Mouse (Mus musculus): Measurements from ENCODE around the gene Epha6. TPM values are rescaled to one million over a fixed set of nuclear protein-coding genes. Genes with fewer than 3 reads are reported as not detected.

Gene Epha6
- 0.19 and 0.27 TPM in 2 replicates for polyA plus RNA-seq (2015; fragmentation: Nextera tagmentation; extraction: Ambion mirVana)

- Histone ChIP-seq H3K9me3 (no peaks in the 10 kb centered on the region), H3K36me3 (no peaks in the 10 kb centered on the region), H3K4me3 (replicated peaks) (peak within 1 kb of the TSS; percentile 33), H3K4me2 (replicated peaks) (peak within 1 kb of the TSS; percentile 71), H3K27me3 (replicated peaks) (peaks cover 21% of the 10 kb centered on the region), H3K4me1 (replicated peaks) (peaks cover 8% of the 10 kb centered on the region), H3K9ac (peak within 1 kb of the TSS; percentile 30; the same call in 1 of the 2 replicates), H3K27ac (no peak within 1 kb of the TSS)
- ATAC-seq = peak; percentile 71
- WGBS = 2% methylated on average over 44 of the region's 45 CpGs
Observed at GRCm38 (mm10) chr16:60605061-60605831, at the start of gene Epha6. Gene Epha6 (minus strand): TSS chr16:60605531.

DNA sequence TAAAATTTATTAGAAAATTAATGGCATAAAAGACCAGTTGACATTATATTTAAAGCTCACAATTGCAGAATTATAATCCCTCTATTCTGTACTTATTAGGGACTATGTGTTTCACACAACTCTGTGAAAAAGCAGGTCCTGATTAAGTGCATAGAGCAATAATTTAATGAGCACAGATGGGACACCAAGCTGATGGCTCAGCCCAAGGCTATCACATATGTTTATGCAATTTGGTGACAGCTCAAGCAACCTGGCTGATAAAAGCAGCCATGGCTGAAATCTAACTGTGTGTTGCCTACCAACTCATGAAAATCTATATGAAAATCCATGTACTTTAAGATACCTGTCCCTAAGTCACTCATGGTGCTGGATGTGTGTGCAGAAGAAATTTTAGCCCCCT lies 46.4 kb upstream of the Epha6 start:
- Histone ChIP-seq H3K4me2 (replicated peaks) (no peak overlapping the region), H3K27ac (no peak overlapping the region), H3K36me3 (no peaks in the 10 kb centered on the region), H3K9me3 (no peaks in the 10 kb centered on the region), H3K27me3 (replicated peaks) (no peaks in the 10 kb centered on the region), H3K9ac (no peak overlapping the region), H3K4me1 (replicated peaks) (no peaks in the 10 kb centered on the region), H3K4me3 (replicated peaks) (no peak overlapping the region)
- no peak for ATAC-seq

GRCm38 (mm10) chr16:60628091-60628490 lies 22.8 kb upstream of the Epha6 start:
- Histone ChIP-seq H3K9me3 (no peaks in the 10 kb centered on the region), H3K4me1 (replicated peaks) (no peaks in the 10 kb centered on the region), H3K27me3 (replicated peaks) (no peaks in the 10 kb centered on the region), H3K4me3 (replicated peaks) (no peak overlapping the region), H3K4me2 (replicated peaks) (no peak overlapping the region), H3K9ac (no peak overlapping the region), H3K36me3 (no peaks in the 10 kb centered on the region), H3K27ac (no peak overlapping the region)
- ATAC-seq = no peak

GRCm38 (mm10) chr16:60605832-60606583 lies 677 bp upstream of the Epha6 start:
- no peak overlapping the region for H3K27ac ChIP-seq
- WGBS = 2% methylated on average over 38 of the region's 38 CpGs

DNA sequence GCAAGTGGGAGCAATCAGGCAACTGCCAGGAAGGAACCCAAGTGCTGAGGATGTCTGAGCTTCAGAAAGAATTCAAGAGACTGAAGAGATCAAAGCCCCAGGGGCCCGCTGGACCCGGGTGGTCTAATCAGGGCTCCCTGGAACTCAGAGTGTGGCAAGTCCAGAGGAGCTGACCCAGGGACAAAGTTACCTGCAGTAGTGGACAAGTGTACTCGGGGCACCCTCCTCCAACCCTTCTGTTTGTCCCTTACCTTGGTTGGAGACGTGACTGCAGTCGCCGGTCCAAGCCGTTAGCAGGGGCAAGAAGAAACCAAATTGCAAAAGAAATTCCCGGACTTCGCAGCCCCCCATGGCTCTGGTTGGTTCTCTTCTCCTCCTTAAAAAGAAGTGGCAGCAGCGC lies 718 bp downstream of the Epha6 start:
- Histone ChIP-seq H3K27me3 (replicated peaks) (peaks cover 21% of the 10 kb centered on the region), H3K4me1 (replicated peaks) (peaks cover 8% of the 10 kb centered on the region), H3K27ac (no peak overlapping the region), H3K4me2 (replicated peaks) (peak overlapping the region; percentile 71), H3K36me3 (no peaks in the 10 kb centered on the region), H3K4me3 (replicated peaks) (peak overlapping the region; percentile 33), H3K9me3 (no peaks in the 10 kb centered on the region), H3K9ac (peak overlapping the region; percentile 30; the same call in 1 of the 2 replicates)
- 4% methylated on average over 10 of the region's 10 CpGs for WGBS
- ATAC-seq = no peak

More at GRCm38 (mm10) chr16:60605832-60606583, 677 bp upstream of the Epha6 start:
- Histone ChIP-seq H3K4me2 (replicated peaks) (peak overlapping the region; percentile 71), H3K4me3 (replicated peaks) (peak overlapping the region; percentile 33), H3K36me3 (no peaks in the 10 kb centered on the region), H3K4me1 (replicated peaks) (peaks cover 8% of the 10 kb centered on the region), H3K27me3 (replicated peaks) (peaks cover 21% of the 10 kb centered on the region), H3K9ac (no peak overlapping the region), H3K9me3 (no peaks in the 10 kb centered on the region)
- peak; percentile 91 for ATAC-seq

DNA sequence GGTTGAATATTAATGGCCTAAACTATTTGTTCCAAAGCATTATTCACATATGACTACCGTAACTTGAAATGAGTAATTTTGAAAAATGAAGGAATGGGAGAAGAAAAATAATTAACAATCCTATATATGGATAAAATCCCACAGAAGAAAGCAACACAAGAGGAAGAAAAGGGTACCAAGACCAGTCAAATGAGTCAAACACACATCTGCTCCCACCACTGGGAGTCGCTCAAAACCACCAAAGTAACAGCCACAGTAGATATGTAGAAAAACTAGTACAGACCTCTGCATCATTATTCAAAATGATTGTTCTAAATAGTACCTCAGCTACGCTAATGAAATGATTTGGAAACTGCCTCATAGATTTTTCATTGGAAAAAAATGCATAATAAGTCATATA lies 20.0 kb downstream of the Epha6 start:
- H3K4me1 ChIP-seq (replicated peaks) = no peaks in the 10 kb centered on the region
- no peak overlapping the region for H3K4me3 ChIP-seq (replicated peaks)
- H3K36me3 ChIP-seq = no peaks in the 10 kb centered on the region
- 75% methylated on average over 3 of the region's 3 CpGs for WGBS
- H3K27me3 ChIP-seq (replicated peaks) = no peaks in the 10 kb centered on the region
- H3K9ac ChIP-seq = no peak overlapping the region
- H3K4me2 ChIP-seq (replicated peaks) = no peak overlapping the region
- no peak for ATAC-seq
- no peak overlapping the region for H3K27ac ChIP-seq
- H3K9me3 ChIP-seq = no peaks in the 10 kb centered on the region

GRCm38 (mm10) chr16:60584695-60585094 lies 20.6 kb downstream of the Epha6 start:
- no peak overlapping the region for H3K9ac ChIP-seq
- H3K27ac ChIP-seq = no peak overlapping the region
- H3K4me2 ChIP-seq (replicated peaks) = no peak overlapping the region
- ATAC-seq = no peak
- 81% methylated on average over 7 of the region's 7 CpGs for whole genome bisulfite sequencing
- H3K9me3 ChIP-seq = no peaks in the 10 kb centered on the region
- H3K27me3 ChIP-seq (replicated peaks) = no peaks in the 10 kb centered on the region
- no peaks in the 10 kb centered on the region for H3K4me1 ChIP-seq (replicated peaks)
- H3K36me3 ChIP-seq = no peaks in the 10 kb centered on the region
- no peak overlapping the region for H3K4me3 ChIP-seq (replicated peaks)

DNA sequence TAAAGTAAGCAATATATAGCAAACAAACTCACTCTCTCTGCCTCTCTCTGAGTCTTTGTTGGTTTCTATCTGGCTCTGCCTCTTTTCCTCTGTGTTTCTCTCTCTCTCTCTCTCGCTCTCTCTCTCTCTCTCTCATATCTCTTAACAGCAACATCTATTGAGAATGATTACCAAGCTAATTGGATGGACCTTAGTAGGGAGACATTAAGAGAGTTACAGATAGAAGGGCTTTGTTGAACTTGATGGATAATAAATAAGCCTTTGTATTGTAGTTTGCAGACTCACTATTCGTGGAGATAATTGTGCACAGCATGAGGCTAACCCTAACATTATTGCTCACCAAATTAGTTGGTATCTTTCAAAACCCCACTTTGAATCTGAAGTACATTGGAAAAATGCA lies 34.8 kb downstream of the Epha6 start:
- no peak for ATAC-seq
- H3K9ac ChIP-seq = no peak overlapping the region
- H3K36me3 ChIP-seq = no peaks in the 10 kb centered on the region
- H3K4me2 ChIP-seq (replicated peaks) = no peak overlapping the region
- H3K9me3 ChIP-seq = no peaks in the 10 kb centered on the region
- no peaks in the 10 kb centered on the region for H3K4me1 ChIP-seq (replicated peaks)
- no peak overlapping the region for H3K4me3 ChIP-seq (replicated peaks)
- 70% methylated on average over 2 of the region's 2 CpGs for WGBS
- H3K27ac ChIP-seq = no peak overlapping the region
- no peaks in the 10 kb centered on the region for H3K27me3 ChIP-seq (replicated peaks)

DNA sequence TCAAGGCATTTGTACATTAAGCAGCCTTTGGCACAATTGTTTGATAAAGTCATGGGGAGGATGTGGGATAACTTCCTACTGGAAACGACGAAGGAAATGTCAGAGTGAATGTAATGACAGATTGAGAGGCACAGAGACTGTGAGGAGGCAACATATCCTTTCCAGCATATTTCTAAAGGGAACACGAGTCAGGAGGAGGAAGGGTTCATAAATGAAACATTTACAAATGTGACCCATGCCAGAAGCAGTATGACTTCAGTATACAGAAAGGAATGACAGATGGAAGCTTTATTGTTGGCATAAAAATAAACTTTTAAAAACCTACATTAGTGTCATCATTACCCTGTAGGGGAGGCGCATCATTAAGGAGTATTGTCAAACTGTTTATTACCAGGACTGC lies 60.9 kb downstream of the Epha6 start:
- no peak for ATAC-seq
- Histone ChIP-seq H3K27me3 (replicated peaks) (no peaks in the 10 kb centered on the region), H3K9ac (no peak overlapping the region), H3K4me3 (replicated peaks) (no peak overlapping the region), H3K4me2 (replicated peaks) (no peak overlapping the region), H3K4me1 (replicated peaks) (no peaks in the 10 kb centered on the region), H3K27ac (no peak overlapping the region), H3K9me3 (no peaks in the 10 kb centered on the region), H3K36me3 (no peaks in the 10 kb centered on the region)
- WGBS = 55% methylated on average over 4 of the region's 4 CpGs

DNA sequence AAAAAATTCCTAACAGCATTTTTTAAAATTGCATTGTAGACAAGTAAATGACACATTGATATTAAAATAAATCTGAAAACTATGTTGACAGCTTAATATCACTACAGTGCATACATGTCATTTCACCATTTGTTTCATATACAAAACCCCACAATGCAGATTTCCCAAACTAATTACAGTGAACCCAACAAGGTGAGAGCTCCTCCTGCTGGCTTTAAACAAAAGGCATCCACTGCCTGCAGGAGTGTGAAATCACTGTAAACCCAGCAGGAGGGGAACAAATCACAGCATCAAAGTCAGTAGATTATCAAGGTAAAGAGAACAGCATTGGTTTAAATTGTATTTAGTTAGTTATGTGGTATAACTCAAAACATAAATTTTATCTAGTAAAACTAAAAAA lies 67.1 kb downstream of the Epha6 start:
- Histone ChIP-seq H3K36me3 (no peaks in the 10 kb centered on the region), H3K4me3 (replicated peaks) (no peak overlapping the region), H3K4me2 (replicated peaks) (no peak overlapping the region), H3K4me1 (replicated peaks) (no peaks in the 10 kb centered on the region), H3K27ac (no peak overlapping the region), H3K9me3 (no peaks in the 10 kb centered on the region), H3K9ac (no peak overlapping the region), H3K27me3 (replicated peaks) (no peaks in the 10 kb centered on the region)
- ATAC-seq = no peak

GRCm38 (mm10) chr16:60509707-60510106 lies 95.6 kb downstream of the Epha6 start:
- Histone ChIP-seq H3K27ac (no peak overlapping the region), H3K4me2 (replicated peaks) (no peak overlapping the region), H3K36me3 (no peaks in the 10 kb centered on the region), H3K4me1 (replicated peaks) (no peaks in the 10 kb centered on the region), H3K27me3 (replicated peaks) (no peaks in the 10 kb centered on the region), H3K4me3 (replicated peaks) (no peak overlapping the region), H3K9me3 (no peaks in the 10 kb centered on the region), H3K9ac (no peak overlapping the region)
- 76% methylated on average over 3 of the region's 3 CpGs for WGBS
- ATAC-seq = no peak

GRCm38 (mm10) chr16:60499567-60499966 lies 105.8 kb downstream of the Epha6 start:
- no peak overlapping the region for H3K4me3 ChIP-seq (replicated peaks)
- no peaks in the 10 kb centered on the region for H3K36me3 ChIP-seq
- no peak for ATAC-seq
- WGBS = 94% methylated on average over 1 of the region's 1 CpGs
- no peaks in the 10 kb centered on the region for H3K27me3 ChIP-seq (replicated peaks)
- H3K4me2 ChIP-seq (replicated peaks) = no peak overlapping the region
- H3K9ac ChIP-seq = no peak overlapping the region
- no peak overlapping the region for H3K27ac ChIP-seq
- H3K9me3 ChIP-seq = no peaks in the 10 kb centered on the region
- H3K4me1 ChIP-seq (replicated peaks) = no peaks in the 10 kb centered on the region

GRCm38 (mm10) chr16:60475776-60476175 lies 129.6 kb downstream of the Epha6 start:
- no peaks in the 10 kb centered on the region for H3K27me3 ChIP-seq (replicated peaks)
- H3K4me3 ChIP-seq (replicated peaks) = no peak overlapping the region
- no peaks in the 10 kb centered on the region for H3K4me1 ChIP-seq (replicated peaks)
- H3K9me3 ChIP-seq = no peaks in the 10 kb centered on the region
- no peak overlapping the region for H3K27ac ChIP-seq
- no peak for ATAC-seq
- H3K36me3 ChIP-seq = no peaks in the 10 kb centered on the region
- no peak overlapping the region for H3K9ac ChIP-seq
- no peak overlapping the region for H3K4me2 ChIP-seq (replicated peaks)

Measured in intestine, embryonic 15.5 days (tissue).